Mouse (Mus musculus) left cerebral cortex, adult 8-10 months (tissue): ENCODE results near the gene Ttll7. TPM values are rescaled to one million over a fixed set of nuclear protein-coding genes. Genes with fewer than 3 reads are reported as not detected.

Experiments used
- DNase-seq, 2 experiments: peaks; one replicate each; pipeline ENCODE4 v3.0.0; 2022; ENCODE audit warnings: low spot score in 2 of 2
- total RNA-seq, 4 experiments: library from RNA; stranded (reverse); gene quantifications; 2 replicates each; pipeline ENCODE4 v1.2.4; 2022

Ttll7 gene
- total RNA-seq, result 100 to 1,000 TPM; 177 to 208 (median 184) TPM

GRCm38 (mm10) chr3:146851966-146852891, at the start of gene Ttll7:
Ttll7 (plus strand) TSS chr3:146852367.
- peak; percentile 80 to 86 for DNase-seq

GRCm38 (mm10) chr3:146812041-146812878, 39.9 kb upstream of the Ttll7 start:
- DNase-seq, result peak in 1 of 2 experiments; percentile 29

- DNase-seq, result peak; percentile 86 to 88
Observed at GRCm38 (mm10) chr3:146812901-146813393, 39.2 kb upstream of the Ttll7 start, which contains the start of gene Prkacb. Prkacb (minus strand) TSS chr3:146812990.

- DNase-seq, result no peak
Observed at GRCm38 (mm10) chr3:146813624-146814023, 38.5 kb upstream of the Ttll7 start.

- no peak for DNase-seq
Observed at GRCm38 (mm10) chr3:146820718-146821117, 31.4 kb upstream of the Ttll7 start.

GRCm38 (mm10) chr3:146842766-146843165, 9.4 kb upstream of the Ttll7 start:
- no peak for DNase-seq

- DNase-seq, result no peak
Observed at GRCm38 (mm10) chr3:146843470-146843869, 8.7 kb upstream of the Ttll7 start.

GRCm38 (mm10) chr3:146846237-146846636, 5.9 kb upstream of the Ttll7 start:
- no peak for DNase-seq

- no peak for DNase-seq
Observed at GRCm38 (mm10) chr3:146848112-146848511, 4.1 kb upstream of the Ttll7 start.

GRCm38 (mm10) chr3:146849360-146849759, 2.8 kb upstream of the Ttll7 start:
- no peak for DNase-seq

GRCm38 (mm10) chr3:146854473-146855087, 2.4 kb downstream of the Ttll7 start:
- DNase-seq, result no peak

GRCm38 (mm10) chr3:146857373-146857772, 5.2 kb downstream of the Ttll7 start:
- DNase-seq, result no peak

- DNase-seq, result no peak
Observed at GRCm38 (mm10) chr3:146860308-146860707, 8.1 kb downstream of the Ttll7 start.

GRCm38 (mm10) chr3:146866563-146866962, 14.4 kb downstream of the Ttll7 start:
- no peak for DNase-seq

GRCm38 (mm10) chr3:146871954-146872353, 19.8 kb downstream of the Ttll7 start:
- DNase-seq, result no peak

- DNase-seq, result no peak
Observed at GRCm38 (mm10) chr3:146875929-146876328, 23.8 kb downstream of the Ttll7 start.

GRCm38 (mm10) chr3:146893931-146894330, 41.8 kb downstream of the Ttll7 start:
- no peak for DNase-seq

- DNase-seq, result no peak
Observed at GRCm38 (mm10) chr3:146896581-146896980, 44.4 kb downstream of the Ttll7 start.

GRCm38 (mm10) chr3:146900094-146900493, 47.9 kb downstream of the Ttll7 start:
- no peak for DNase-seq

GRCm38 (mm10) chr3:146901729-146902128, 49.6 kb downstream of the Ttll7 start:
- no peak for DNase-seq

- DNase-seq, result no peak
Observed at GRCm38 (mm10) chr3:146905606-146906005, 53.4 kb downstream of the Ttll7 start.
